ENCODE assay signal across 20 mouse cellular contexts in the genomic region with DNA sequence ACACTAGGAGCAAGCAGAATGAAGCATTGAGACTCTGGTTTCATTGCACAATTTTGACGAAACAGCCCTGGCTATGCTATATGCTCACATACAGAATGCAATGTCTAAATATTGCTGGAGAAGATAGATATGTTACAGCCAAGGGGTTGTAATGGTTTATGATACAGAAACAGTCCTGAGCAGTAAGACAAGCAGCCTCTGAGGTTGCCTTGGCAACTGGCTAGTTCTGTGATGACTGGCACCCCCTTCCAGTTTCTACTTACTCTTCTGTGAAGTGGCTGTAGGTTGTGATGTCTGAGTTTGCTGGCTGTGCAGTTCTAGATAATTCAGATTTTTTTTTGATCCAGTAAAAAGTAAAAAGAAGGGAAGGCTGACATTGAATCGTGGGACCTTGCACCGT.
DNase-seq lines count a peak whose midpoint lies in the region; ATAC-seq and TF ChIP-seq lines count a peak whose summit lies in the region.
"Had no signal": no experiment of that assay in that cellular context is flagged by ENCODE, and none has a peak within 500 bp of the region (broad histone marks: within the 10 kb centered on the region; RNA-seq: fewer than 3 reads in every experiment).

No protein-coding gene starts in this region.

- peak; percentile 93 for ATAC-seq in frontal cortex, adult (ENCODE audit: low TSS enrichment)
- no peak for ATAC-seq in midbrain, embryonic 14.5 days (ENCODE audit: low FRiP score, low TSS enrichment)
- peak; percentile 76 for ATAC-seq in forebrain, embryonic 16.5 days
- no peak for ATAC-seq in intestine, postnatal 0 days

- no peak overlapping the region for H3K27ac ChIP-seq in midbrain, embryonic 14.5 days (replicated peaks; ENCODE audit: low read depth, low read length)
- no peak overlapping the region for H3K27ac ChIP-seq in midbrain, embryonic 10.5 days (replicated peaks)
- no peak overlapping the region for H3K27ac ChIP-seq in forebrain, embryonic 16.5 days (ENCODE audit: low read length)
- H3K27ac ChIP-seq in intestine, postnatal 0 days (ENCODE audit: low read depth, low read length) = no peak overlapping the region
- H3K27ac ChIP-seq: embryonic facial prominence, embryonic 10.5 days; heart, embryonic 15.5 days; hindbrain, embryonic 13.5 days; neural tube, embryonic 13.5 days had no signal

- H3K9me3 ChIP-seq in midbrain, embryonic 14.5 days (ENCODE audit: control insufficient read depth, low read length) = no peaks in the 10 kb centered on the region
- H3K9me3 ChIP-seq in midbrain, embryonic 10.5 days (replicated peaks) = no peaks in the 10 kb centered on the region
- no peaks in the 10 kb centered on the region for H3K9me3 ChIP-seq in forebrain, embryonic 16.5 days (ENCODE audit: control insufficient read depth, low read length)
- H3K9me3 ChIP-seq in intestine, postnatal 0 days (ENCODE audit: control insufficient read depth) = no peaks in the 10 kb centered on the region
- H3K9me3 ChIP-seq: embryonic facial prominence, embryonic 10.5 days; heart, embryonic 15.5 days; hindbrain, embryonic 13.5 days; neural tube, embryonic 13.5 days had no signal

- no peak overlapping the region for H3K9ac ChIP-seq in midbrain, embryonic 14.5 days (replicated peaks; ENCODE audit: low read length)
- H3K9ac ChIP-seq in forebrain, embryonic 16.5 days (replicated peaks; ENCODE audit: low read depth, low read length) = no peak overlapping the region
- no peak overlapping the region for H3K9ac ChIP-seq in intestine, postnatal 0 days (ENCODE audit: low read depth, low read length)
- H3K9ac ChIP-seq: heart, embryonic 15.5 days; hindbrain, embryonic 13.5 days; neural tube, embryonic 13.5 days had no signal

- H3K36me3 ChIP-seq in midbrain, embryonic 14.5 days (ENCODE audit: control insufficient read depth, insufficient read depth, low read length) = no peaks in the 10 kb centered on the region
- H3K36me3 ChIP-seq in midbrain, embryonic 10.5 days = no peaks in the 10 kb centered on the region
- H3K36me3 ChIP-seq in forebrain, embryonic 16.5 days (ENCODE audit: control insufficient read depth, insufficient read depth) = no peaks in the 10 kb centered on the region
- no peaks in the 10 kb centered on the region for H3K36me3 ChIP-seq in intestine, postnatal 0 days (ENCODE audit: control insufficient read depth, insufficient read depth)
- H3K36me3 ChIP-seq: embryonic facial prominence, embryonic 10.5 days; heart, embryonic 15.5 days; hindbrain, embryonic 13.5 days; neural tube, embryonic 13.5 days had no signal

- DNase-seq in frontal cortex, postnatal 25 days (ENCODE audit: low spot score in 2 of 2) = no peak
- peak; percentile 59 for DNase-seq in midbrain, embryonic 14.5 days
- no peak for DNase-seq in midbrain, embryonic 10.5 days (ENCODE audit: low spot score)
- DNase-seq in right cerebral cortex, postnatal 25 days = peak; percentile 16
- no peak for DNase-seq in adrenal gland, adult 18-20 months (ENCODE audit: low spot score in 2 of 2)
- DNase-seq: adrenal gland, adult 8-10 months; cerebellum, postnatal 25 days; kidney, adult 8-10 months; kidney, postnatal 4 days; lung, adult 2 months; lung, postnatal 4 days; retina, postnatal 1 day had no signal

- TF ChIP-seq CTCF in intestine, postnatal 0 days (IDR thresholded peaks at IDR 0.05; ENCODE audit: low read depth) = no peak

- no peaks in the 10 kb centered on the region for H3K4me1 ChIP-seq in midbrain, embryonic 14.5 days (ENCODE audit: control insufficient read depth, insufficient read depth, low read length)
- H3K4me1 ChIP-seq in midbrain, embryonic 10.5 days = no peaks in the 10 kb centered on the region
- no peaks in the 10 kb centered on the region for H3K4me1 ChIP-seq in forebrain, embryonic 16.5 days (replicated peaks; ENCODE audit: control insufficient read depth, insufficient read depth, low read length)
- no peaks in the 10 kb centered on the region for H3K4me1 ChIP-seq in intestine, postnatal 0 days (replicated peaks; ENCODE audit: control insufficient read depth, insufficient read depth, low read length)
- H3K4me1 ChIP-seq: neural tube, embryonic 13.5 days had no signal

- H3K27me3 ChIP-seq in midbrain, embryonic 14.5 days (ENCODE audit: control insufficient read depth, insufficient read depth, low read length) = no peaks in the 10 kb centered on the region
- H3K27me3 ChIP-seq in midbrain, embryonic 10.5 days (ENCODE audit: low read depth, poor library complexity, severe bottlenecking) = no peaks in the 10 kb centered on the region
- H3K27me3 ChIP-seq in forebrain, embryonic 16.5 days (replicated peaks; ENCODE audit: control insufficient read depth, insufficient read depth, low read length) = no peaks in the 10 kb centered on the region
- no peaks in the 10 kb centered on the region for H3K27me3 ChIP-seq in intestine, postnatal 0 days (replicated peaks; ENCODE audit: control insufficient read depth, insufficient read depth, low read length)
- H3K27me3 ChIP-seq: heart, embryonic 15.5 days; hindbrain, embryonic 13.5 days; neural tube, embryonic 13.5 days had no signal

- no peak overlapping the region for H3K4me3 ChIP-seq in midbrain, embryonic 14.5 days (replicated peaks; ENCODE audit: low read depth, low read length)
- no peak overlapping the region for H3K4me3 ChIP-seq in midbrain, embryonic 10.5 days
- no peak overlapping the region for H3K4me3 ChIP-seq in forebrain, embryonic 16.5 days (replicated peaks; ENCODE audit: low read length)
- no peak overlapping the region for H3K4me3 ChIP-seq in intestine, postnatal 0 days (ENCODE audit: low read depth, low read length)
- H3K4me3 ChIP-seq: embryonic facial prominence, embryonic 10.5 days; erythroblast, embryonic 14.5 days; heart, embryonic 15.5 days; hindbrain, embryonic 13.5 days; neural tube, embryonic 13.5 days had no signal

- no peak overlapping the region for H3K4me2 ChIP-seq in midbrain, embryonic 14.5 days (ENCODE audit: low read length)
- H3K4me2 ChIP-seq in forebrain, embryonic 16.5 days (ENCODE audit: low read length) = no peak overlapping the region
- H3K4me2 ChIP-seq in intestine, postnatal 0 days (replicated peaks; ENCODE audit: low read depth) = no peak overlapping the region
- H3K4me2 ChIP-seq: heart, embryonic 15.5 days; hindbrain, embryonic 13.5 days; neural tube, embryonic 13.5 days had no signal

- 84% methylated on average over 3 of the region's 3 CpGs for WGBS in midbrain, embryonic 14.5 days
- WGBS in midbrain, embryonic 10.5 days = 89% methylated on average over 3 of the region's 3 CpGs
- WGBS in forebrain, embryonic 16.5 days = 88% methylated on average over 3 of the region's 3 CpGs
- WGBS in intestine, postnatal 0 days = 84% methylated on average over 3 of the region's 3 CpGs

Comparison
In these comparisons a context has a peak if more than half of its experiments do, and no peak if none do; other contexts are left out.
1. DNase-seq: peak in midbrain, embryonic 14.5 days (single experiment) and right cerebral cortex, postnatal 25 days (single experiment); none in frontal cortex, postnatal 25 days (0 of 2), midbrain, embryonic 10.5 days (single experiment) and adrenal gland, adult 18-20 months (0 of 2).
2. ATAC-seq: peak in frontal cortex, adult (single experiment) and forebrain, embryonic 16.5 days (single experiment); none in midbrain, embryonic 14.5 days (single experiment) and intestine, postnatal 0 days (single experiment).